Mouse (Mus musculus) CH12.LX (cell line): ENCODE measurements around the gene Ncan. TPM values are rescaled to one million over a fixed set of nuclear protein-coding genes. Genes with fewer than 3 reads are reported as not detected.

Source experiments
- DNase-seq: peaks from one replicate; pipeline ENCODE4 v3.0.0-alpha.2; 2013; ENCODE audit errors: extremely low read depth
- H3K27ac ChIP-seq: 2 replicates; pipeline ENCODE4 v1.5.1; 2012; ENCODE audit warnings: low read depth, mild to moderate bottlenecking, control low read depth, moderate library complexity; ENCODE audit not compliant: insufficient read depth
- H3K27me3 ChIP-seq: replicated peaks from 2 replicates; pipeline ENCODE3; 2012; ENCODE audit warnings: inconsistent platforms
- H3K36me3 ChIP-seq, 2 experiments: replicated peaks in 1 of 2; 2 replicates each; pipeline versions ENCODE3 to v1.6.1; 2012; ENCODE audit warnings: inconsistent platforms in 1 of 2, low read length in 1 of 2, mild to moderate bottlenecking in 1 of 2, mixed read lengths in 1 of 2, moderate library complexity in 1 of 2; ENCODE audit not compliant: control insufficient read depth in 1 of 2, insufficient read depth in 1 of 2
- H3K4me1 ChIP-seq, 2 experiments: 2 replicates each; pipeline ENCODE4 v1.6.1; 2012; ENCODE audit warnings: inconsistent platforms in 1 of 2, moderate library complexity in 1 of 2; ENCODE audit not compliant: insufficient read depth in 2 of 2, control insufficient read depth in 1 of 2
- H3K4me2 ChIP-seq: 2 replicates; pipeline ENCODE4 v1.6.1; 2012; ENCODE audit warnings: low read depth, mild to moderate bottlenecking, control low read depth; ENCODE audit not compliant: poor library complexity, insufficient read depth, severe bottlenecking
- H3K4me3 ChIP-seq, 3 experiments: fragments of 150-350 bp in 1 of 3; sonication (generic) in 1 of 3; replicated peaks in 1 of 3; 2 replicates each; pipeline versions ENCODE3 to v1.5.1; 2011 to 2012; ENCODE audit warnings: low read depth in 2 of 3, low read length in 2 of 3, mild to moderate bottlenecking in 2 of 3, moderate library complexity in 2 of 3, control low read depth in 1 of 3, improper control_type of control experiment in 1 of 3, inconsistent platforms in 1 of 3, mixed read lengths in 1 of 3; ENCODE audit not compliant: poor library complexity in 1 of 3
- H3K79me2 ChIP-seq: replicated peaks from 2 replicates; pipeline ENCODE4 v1.6.1; 2012; ENCODE audit warnings: mild to moderate bottlenecking, moderate library complexity; ENCODE audit not compliant: control insufficient read depth, poor library complexity, insufficient read depth, severe bottlenecking; ENCODE audit errors: extremely low read depth
- H3K9ac ChIP-seq: 2 replicates; pipeline ENCODE4 v1.6.1; 2012; ENCODE audit warnings: low read depth, mild to moderate bottlenecking, control low read depth, moderate library complexity; ENCODE audit not compliant: insufficient read depth
- H3K9me3 ChIP-seq: replicated peaks from 2 replicates; pipeline ENCODE3; 2012; ENCODE audit warnings: low read length, inconsistent platforms, mixed read lengths
- BHLHE40 ChIP-seq: IDR thresholded peaks from 2 replicates; pipeline ENCODE4 v1.6.1; 2011; ENCODE audit warnings: mild to moderate bottlenecking, low read depth, low read length, improper control_type of control experiment
- CTCF ChIP-seq, 2 experiments: IDR thresholded peaks in 1 of 2; conservative IDR thresholded peaks in 1 of 2; 2 replicates each; pipeline ENCODE4 v1.5.1; 2011 to 2012; ENCODE audit warnings: low read depth in 2 of 2, low read length in 2 of 2, improper control_type of control experiment in 1 of 2, inconsistent platforms in 1 of 2, mild to moderate bottlenecking in 1 of 2, moderate library complexity in 1 of 2
- ELF1 ChIP-seq: IDR thresholded peaks from 2 replicates; pipeline ENCODE4 v1.6.1; 2014; ENCODE audit warnings: low read depth, mild to moderate bottlenecking, inconsistent platforms, low read length, improper control_type of control experiment
- GABPA ChIP-seq: IDR thresholded peaks from 2 replicates; pipeline ENCODE4 v1.6.1; 2012; ENCODE audit warnings: low read depth, low read length, improper control_type of control experiment, inconsistent platforms; ENCODE audit not compliant: insufficient replicate concordance
- HCFC1 ChIP-seq: IDR thresholded peaks from 2 replicates; pipeline ENCODE4 v1.6.1; 2012; ENCODE audit warnings: low read depth, mild to moderate bottlenecking, inconsistent platforms, low read length, improper control_type of control experiment
- IRF4 ChIP-seq: IDR thresholded peaks from 2 replicates; pipeline ENCODE4 v1.6.1; 2014; ENCODE audit warnings: low read depth, mild to moderate bottlenecking, inconsistent platforms, low read length, improper control_type of control experiment
- JUN ChIP-seq: IDR thresholded peaks from 2 replicates; pipeline ENCODE4 v1.6.1; 2011; ENCODE audit warnings: low read depth, mild to moderate bottlenecking, low read length, improper control_type of control experiment, moderate library complexity; ENCODE audit not compliant: insufficient read depth
- JUND ChIP-seq: conservative IDR thresholded peaks from 2 replicates; pipeline ENCODE4 v1.6.1; 2011; ENCODE audit warnings: low read depth, low read length, improper control_type of control experiment
- KAT2A ChIP-seq: IDR thresholded peaks from 2 replicates; pipeline ENCODE4 v1.6.1; 2012; ENCODE audit warnings: low read length, improper control_type of control experiment, inconsistent platforms; ENCODE audit not compliant: insufficient replicate concordance
- MAFK ChIP-seq: IDR thresholded peaks from 2 replicates; pipeline ENCODE4 v1.6.1; 2011; ENCODE audit warnings: low read length, improper control_type of control experiment; ENCODE audit not compliant: insufficient replicate concordance
- MAZ ChIP-seq: IDR thresholded peaks from 2 replicates; pipeline ENCODE4 v1.6.1; 2012; ENCODE audit warnings: low read depth, mild to moderate bottlenecking, inconsistent platforms, low read length, improper control_type of control experiment, moderate library complexity
- MXI1 ChIP-seq: IDR thresholded peaks from 2 replicates; pipeline ENCODE4 v1.6.1; 2011; ENCODE audit warnings: mild to moderate bottlenecking, low read depth, low read length, improper control_type of control experiment
- MYC ChIP-seq: IDR thresholded peaks from 2 replicates; pipeline ENCODE4 v1.6.1; 2011; ENCODE audit warnings: low read depth, mild to moderate bottlenecking, improper control_type of control experiment, low read length
- NRF1 ChIP-seq: IDR thresholded peaks from 2 replicates; pipeline ENCODE4 v1.6.1; 2014; ENCODE audit warnings: low read depth, mild to moderate bottlenecking, inconsistent platforms, low read length, improper control_type of control experiment, moderate library complexity
- PAX5 ChIP-seq: IDR thresholded peaks from 2 replicates; pipeline ENCODE4 v1.6.1; 2012; ENCODE audit warnings: low read length, inconsistent platforms, mixed read lengths
- POLR2A ChIP-seq: IDR thresholded peaks from 2 replicates; pipeline ENCODE4 v1.6.1; 2011; ENCODE audit warnings: low read depth, mild to moderate bottlenecking, improper control_type of control experiment, low read length
- POLR2AphosphoS2 ChIP-seq: IDR thresholded peaks from 2 replicates; pipeline ENCODE4 v1.6.1; 2011; ENCODE audit warnings: low read depth, low read length, improper control_type of control experiment
- RAD21 ChIP-seq: IDR thresholded peaks from 2 replicates; pipeline ENCODE4 v1.6.1; 2011; ENCODE audit warnings: low read depth, mild to moderate bottlenecking, low read length, improper control_type of control experiment, moderate library complexity
- SIN3A ChIP-seq: IDR thresholded peaks from 2 replicates; pipeline ENCODE4 v1.6.1; 2012; ENCODE audit warnings: low read length, improper control_type of control experiment, inconsistent platforms
- SMC3 ChIP-seq: IDR thresholded peaks from 2 replicates; pipeline ENCODE4 v1.6.1; 2011; ENCODE audit warnings: low read depth, low read length, improper control_type of control experiment
- TCF12 ChIP-seq: IDR thresholded peaks from 2 replicates; pipeline ENCODE4 v1.6.1; 2014; ENCODE audit warnings: low read depth, mild to moderate bottlenecking, inconsistent platforms, low read length, improper control_type of control experiment
- UBTF ChIP-seq: IDR thresholded peaks from 2 replicates; pipeline ENCODE4 v1.6.1; 2012; ENCODE audit warnings: low read depth, mild to moderate bottlenecking, inconsistent platforms, low read length, improper control_type of control experiment, moderate library complexity
- ZC3H11A ChIP-seq: IDR thresholded peaks from 2 replicates; pipeline ENCODE4 v1.6.1; 2012; ENCODE audit warnings: low read depth, mild to moderate bottlenecking, inconsistent platforms, low read length, improper control_type of control experiment
- ZKSCAN1 ChIP-seq: IDR thresholded peaks from 2 replicates; pipeline ENCODE4 v1.6.1; 2012; ENCODE audit warnings: low read depth, inconsistent platforms, low read length, improper control_type of control experiment, borderline replicate concordance
- ZMIZ1 ChIP-seq: IDR thresholded peaks from 2 replicates; pipeline ENCODE4 v1.6.1; 2012; ENCODE audit warnings: low read depth, mild to moderate bottlenecking, inconsistent platforms, low read length, improper control_type of control experiment
- ZNF384 ChIP-seq: IDR thresholded peaks from 2 replicates; pipeline ENCODE4 v1.6.1; 2012; ENCODE audit warnings: low read depth, low read length, improper control_type of control experiment, inconsistent platforms
- dilution Hi-C: fragments of 300-500 bp; cut with MboI; formaldehyde crosslinking; loops from 2 replicates; pipeline ENCODE4 v1.14.3; 2020; ENCODE audit warnings: low sequenced_read_pairs; ENCODE audit not compliant: extremely low pct_unique_long_range_greater_than_20kb, extremely low pct_ligation_motif_present
- in situ Hi-C: fragments of 300-500 bp; cut with MboI; formaldehyde crosslinking; loops from 3 replicates; pipeline ENCODE4 v1.14.3; 2019; ENCODE audit warnings: low sequenced_read_pairs, low pct_ligation_motif_present, low pct_unique_long_range_greater_than_20kb, mixed read lengths
- polyA plus RNA-seq: library from polyadenylated mRNA; unstranded; fragments of >175 nt; gene quantifications from 2 replicates; pipeline ENCODE4 v1.2.1, GENCODE M21; 2012; ENCODE audit warnings: low read depth; ENCODE audit not compliant: insufficient read length
- total RNA-seq, 2 experiments: library from RNA; depleted of rRNA; stranded (reverse); fragments of 300-350 nt in 1 of 2; fragments of >200 nt in 1 of 2; gene quantifications; 2 replicates each; pipeline ENCODE4 v1.2.3; 2012 to 2014

Ncan gene
- total and polyA plus RNA-seq, 3 experiments: 2.1 to 6.0 (median 3.9) TPM

DNA sequence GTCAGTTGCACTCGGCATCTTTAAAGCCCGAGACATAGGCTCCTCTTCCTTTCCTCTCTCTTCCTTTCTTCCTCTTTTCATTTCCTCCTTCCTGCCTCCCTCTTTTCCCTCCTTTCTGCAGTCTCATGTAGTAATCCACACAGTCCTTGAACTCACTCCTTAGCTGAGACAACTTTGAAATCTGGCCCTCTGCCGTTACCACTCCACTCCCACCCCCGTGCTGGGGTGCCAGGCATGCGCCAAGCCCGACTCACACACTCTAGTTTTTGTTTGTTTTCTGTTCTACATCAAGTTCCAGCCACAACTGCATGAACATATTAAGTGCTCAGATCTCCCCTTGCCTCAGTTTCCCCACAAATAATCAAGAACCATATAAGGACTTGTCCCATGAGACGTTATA lies 15.8 kb downstream of the Ncan start:
- Histone ChIP-seq H3K27ac (no peak overlapping the region), H3K79me2 (no peaks in the 10 kb centered on the region), H3K27me3 (no peaks in the 10 kb centered on the region), H3K36me3 (peaks cover 0 to 60% of the 10 kb centered on the region in 2 experiments), H3K4me3 (no peak overlapping the region), H3K9me3 (no peaks in the 10 kb centered on the region), H3K4me2 (peak overlapping the region; percentile 25), H3K4me1 (peaks cover 8 to 58% of the 10 kb centered on the region in 2 experiments), H3K9ac (no peak overlapping the region)
- DNase-seq: no peak
- TF ChIP-seq UBTF (no peak), POLR2A (no peak), BHLHE40 (no peak), MAZ (no peak), POLR2AphosphoS2 (no peak), ZKSCAN1 (no peak), GABPA (no peak), HCFC1 (no peak), NRF1 (no peak), IRF4 (no peak), JUND (no peak), KAT2A (no peak), SIN3A (no peak), JUN (no peak), ZMIZ1 (no peak)
- dilution Hi-C loops (no loop called here), in situ Hi-C loops (no loop called here)

GRCm38 (mm10) chr8:70104506-70104905 lies 16.2 kb downstream of the Ncan start:
- H3K9me3 ChIP-seq: no peaks in the 10 kb centered on the region
- in situ Hi-C loops (no loop called here), dilution Hi-C loops (no loop called here)
- H3K4me3 ChIP-seq: no peak overlapping the region
- H3K9ac ChIP-seq: no peak overlapping the region
- TF ChIP-seq TCF12 (peak; percentile 46; the same call in 1 of the 2 replicates), CTCF (conservative IDR thresholded peaks at IDR 0.05 in 1 of 2, IDR thresholded peaks at IDR 0.05 in 1 of 2; ENCODE audit: low read depth in 2 of 2, low read length in 2 of 2) (peak; percentile 62 to 93), SIN3A (no peak), ELF1 (no peak), PAX5 (no peak), JUN (no peak), ZC3H11A (peak; percentile 37; the same call in 1 of the 2 replicates), MAFK (peak; percentile 100), ZMIZ1 (no peak), SMC3 (peak; percentile 96), RAD21 (peak; percentile 88), ZNF384 (no peak), MYC (0 out of 2 replicates have a peak, but pooled peaks have one; percentile 19), MXI1 (no peak)
- peak; percentile 72 for DNase-seq
- peaks cover 0 to 64% of the 10 kb centered on the region in 2 experiments for H3K36me3 ChIP-seq
- H3K79me2 ChIP-seq: no peaks in the 10 kb centered on the region
- H3K27me3 ChIP-seq: no peaks in the 10 kb centered on the region
- peak overlapping the region; percentile 25 for H3K4me2 ChIP-seq
- no peak overlapping the region for H3K27ac ChIP-seq
- peaks cover 4 to 54% of the 10 kb centered on the region in 2 experiments for H3K4me1 ChIP-seq
